Mouse (Mus musculus): ENCODE data around the gene Cpeb1.
"Not testable (repeated sequence)": the region's sequence is repeated elsewhere in the genome, so short reads cannot be mapped to it uniquely, and the experiment has no call there.

Cpeb1 gene

GRCm38 (mm10) chr7:81455155-81455651 lies at the start of gene Cpeb1:
Gene Cpeb1, minus strand, starts transcription at chr7:81455465.
- DNase-seq (ENCODE audit: low read depth, low spot score), result peak; percentile 48

GRCm38 (mm10) chr7:81501050-81501449 lies 45.8 kb upstream of the Cpeb1 start:
- no peak for DNase-seq (ENCODE audit: low read depth, low spot score)

- DNase-seq (ENCODE audit: low read depth, low spot score), result no peak
Measured at GRCm38 (mm10) chr7:81498181-81498580, 42.9 kb upstream of the Cpeb1 start, which contains the start of gene BC048679. Gene BC048679, minus strand, starts transcription at chr7:81498281.

GRCm38 (mm10) chr7:81497171-81497570 lies 41.9 kb upstream of the Cpeb1 start:
- no peak for DNase-seq (ENCODE audit: low read depth, low spot score)

- peak; percentile 60 for DNase-seq (ENCODE audit: low read depth, low spot score)
Measured at GRCm38 (mm10) chr7:81493331-81494021, 38.2 kb upstream of the Cpeb1 start, which contains the start of gene Ap3b2. Gene Ap3b2, minus strand, starts transcription at chr7:81493925.

- no peak for DNase-seq (ENCODE audit: low read depth, low spot score)
Measured at GRCm38 (mm10) chr7:81492628-81493027, 37.4 kb upstream of the Cpeb1 start.

- DNase-seq (ENCODE audit: low read depth, low spot score), result no peak
Measured at GRCm38 (mm10) chr7:81489649-81490048, 34.4 kb upstream of the Cpeb1 start.

GRCm38 (mm10) chr7:81480800-81481199 lies 25.5 kb upstream of the Cpeb1 start:
- no peak for DNase-seq (ENCODE audit: low read depth, low spot score)

GRCm38 (mm10) chr7:81479531-81480090 lies 24.3 kb upstream of the Cpeb1 start:
- no peak for DNase-seq (ENCODE audit: low read depth, low spot score)

GRCm38 (mm10) chr7:81478261-81478660 lies 23.0 kb upstream of the Cpeb1 start:
- not testable (repeated sequence) for DNase-seq (ENCODE audit: low read depth, low spot score)

GRCm38 (mm10) chr7:81476833-81477232 lies 21.6 kb upstream of the Cpeb1 start:
- no peak for DNase-seq (ENCODE audit: low read depth, low spot score)

- DNase-seq (ENCODE audit: low read depth, low spot score), result no peak
Measured at GRCm38 (mm10) chr7:81475221-81475620, 20.0 kb upstream of the Cpeb1 start.

- no peak for DNase-seq (ENCODE audit: low read depth, low spot score)
Measured at GRCm38 (mm10) chr7:81464906-81465450, 9.7 kb upstream of the Cpeb1 start.

- no peak for DNase-seq (ENCODE audit: low read depth, low spot score)
Measured at GRCm38 (mm10) chr7:81464116-81464515, 8.9 kb upstream of the Cpeb1 start.

- DNase-seq (ENCODE audit: low read depth, low spot score), result no peak
Measured at GRCm38 (mm10) chr7:81462815-81463214, 7.5 kb upstream of the Cpeb1 start.

- DNase-seq (ENCODE audit: low read depth, low spot score), result no peak
Measured at GRCm38 (mm10) chr7:81454331-81455039, 780 bp downstream of the Cpeb1 start.

- DNase-seq (ENCODE audit: low read depth, low spot score), result no peak
Measured at GRCm38 (mm10) chr7:81453443-81454274, 1.6 kb downstream of the Cpeb1 start.

- DNase-seq (ENCODE audit: low read depth, low spot score), result no peak
Measured at GRCm38 (mm10) chr7:81452971-81453441, 2.3 kb downstream of the Cpeb1 start.

GRCm38 (mm10) chr7:81398957-81399356 lies 56.3 kb downstream of the Cpeb1 start:
- DNase-seq (ENCODE audit: low read depth, low spot score), result no peak

- DNase-seq (ENCODE audit: low read depth, low spot score), result no peak
Measured at GRCm38 (mm10) chr7:81379363-81379762, 75.9 kb downstream of the Cpeb1 start.

- DNase-seq (ENCODE audit: low read depth, low spot score), result peak; percentile 28
Measured at GRCm38 (mm10) chr7:81372337-81372920, 82.8 kb downstream of the Cpeb1 start.

All from retina, adult 2 months (tissue).